Mouse (Mus musculus): Measurements from ENCODE around the gene Nhlrc1.

Nhlrc1 gene

GRCm38 (mm10) chr13:47001590-47001989 lies 13.1 kb downstream of the Nhlrc1 start:
- DNase-seq (ENCODE audit: inconsistent ontology term): no peak

- DNase-seq (ENCODE audit: inconsistent ontology term): no peak
Measured at GRCm38 (mm10) chr13:46999498-46999897, 15.2 kb downstream of the Nhlrc1 start.

- no peak for DNase-seq (ENCODE audit: inconsistent ontology term)
Measured at GRCm38 (mm10) chr13:46997355-46997754, 17.3 kb downstream of the Nhlrc1 start.

- DNase-seq (ENCODE audit: inconsistent ontology term): no peak
Measured at GRCm38 (mm10) chr13:46993274-46993551, 21.4 kb downstream of the Nhlrc1 start.

- no peak for DNase-seq (ENCODE audit: inconsistent ontology term)
Measured at GRCm38 (mm10) chr13:46992516-46993273, 22.0 kb downstream of the Nhlrc1 start.

- DNase-seq (ENCODE audit: inconsistent ontology term): no peak
Measured at GRCm38 (mm10) chr13:46990376-46991011, 24.2 kb downstream of the Nhlrc1 start.

- no peak for DNase-seq (ENCODE audit: inconsistent ontology term)
Measured at GRCm38 (mm10) chr13:46987941-46988340, 26.7 kb downstream of the Nhlrc1 start.

- peak; percentile 7 for DNase-seq (ENCODE audit: inconsistent ontology term)
Measured at GRCm38 (mm10) chr13:46986208-46986607, 28.4 kb downstream of the Nhlrc1 start.

GRCm38 (mm10) chr13:46983878-46984277 lies 30.8 kb downstream of the Nhlrc1 start:
- DNase-seq (ENCODE audit: inconsistent ontology term): no peak

- no peak for DNase-seq (ENCODE audit: inconsistent ontology term)
Measured at GRCm38 (mm10) chr13:46979836-46980490, 34.7 kb downstream of the Nhlrc1 start.

- DNase-seq (ENCODE audit: inconsistent ontology term): no peak
Measured at GRCm38 (mm10) chr13:46976532-46976931, 38.1 kb downstream of the Nhlrc1 start.

- DNase-seq (ENCODE audit: inconsistent ontology term): peak; percentile 48
Measured at GRCm38 (mm10) chr13:46975930-46976329, 38.7 kb downstream of the Nhlrc1 start.

GRCm38 (mm10) chr13:46975031-46975551 lies 39.6 kb downstream of the Nhlrc1 start:
- peak; percentile 84 for DNase-seq (ENCODE audit: inconsistent ontology term)

GRCm38 (mm10) chr13:46970286-46970945 lies 44.2 kb downstream of the Nhlrc1 start:
- DNase-seq (ENCODE audit: inconsistent ontology term): no peak

- DNase-seq (ENCODE audit: inconsistent ontology term): no peak
Measured at GRCm38 (mm10) chr13:46968626-46969025, 46.0 kb downstream of the Nhlrc1 start.

GRCm38 (mm10) chr13:46967308-46967707 lies 47.3 kb downstream of the Nhlrc1 start:
- no peak for DNase-seq (ENCODE audit: inconsistent ontology term)

All from Muller cell, postnatal 12 days (primary cell).